Mouse (Mus musculus) cerebellum, postnatal 4 days (tissue): ENCODE results near the gene Cdh6.

ENCODE experiments used
- DNase-seq, 2 experiments: peaks; one replicate each; pipeline ENCODE4 v3.0.0; 2022; ENCODE audit warnings: low spot score in 2 of 2, mixed read lengths in 1 of 2

The Cdh6 gene

DNA sequence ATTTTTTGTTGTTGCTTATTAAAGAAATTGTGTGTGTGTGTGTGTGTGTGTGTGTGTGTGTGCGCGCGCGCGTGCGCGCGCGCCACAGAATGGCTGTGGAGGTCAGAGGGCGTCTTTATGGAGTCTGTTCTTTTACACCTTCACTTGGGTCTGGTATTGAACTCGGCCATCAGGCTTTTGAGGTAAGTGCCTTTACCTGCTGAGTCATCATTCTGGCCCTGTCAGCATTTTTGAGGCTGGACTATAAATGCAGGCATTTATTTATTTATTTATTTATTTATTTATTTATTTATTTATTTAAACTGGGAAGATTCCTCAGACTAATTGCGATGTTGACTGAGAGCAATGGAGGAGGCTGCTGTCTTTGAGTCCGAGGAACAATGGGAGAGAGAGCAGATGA is 109.8 kb downstream of the Cdh6 start:
- DNase-seq: no peak

DNA sequence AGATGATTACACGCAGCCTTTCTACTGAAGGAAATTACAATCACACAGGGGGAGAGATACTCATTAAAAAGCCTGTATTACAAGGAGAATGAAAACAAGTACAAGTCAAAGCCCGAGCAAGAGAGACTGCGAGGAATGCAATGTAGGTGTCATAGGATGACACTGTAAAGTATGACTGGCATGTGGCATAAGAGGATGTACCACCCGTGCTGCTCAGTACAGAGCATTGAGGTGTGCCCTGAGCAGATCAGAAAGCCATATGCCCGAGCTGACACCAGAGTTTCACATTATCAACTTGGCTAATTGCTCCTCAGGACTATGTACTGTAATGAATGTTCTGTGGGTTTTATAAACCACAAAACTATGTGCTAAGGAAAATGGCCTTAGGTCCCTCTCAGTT is 115.7 kb downstream of the Cdh6 start:
- DNase-seq: no peak

DNA sequence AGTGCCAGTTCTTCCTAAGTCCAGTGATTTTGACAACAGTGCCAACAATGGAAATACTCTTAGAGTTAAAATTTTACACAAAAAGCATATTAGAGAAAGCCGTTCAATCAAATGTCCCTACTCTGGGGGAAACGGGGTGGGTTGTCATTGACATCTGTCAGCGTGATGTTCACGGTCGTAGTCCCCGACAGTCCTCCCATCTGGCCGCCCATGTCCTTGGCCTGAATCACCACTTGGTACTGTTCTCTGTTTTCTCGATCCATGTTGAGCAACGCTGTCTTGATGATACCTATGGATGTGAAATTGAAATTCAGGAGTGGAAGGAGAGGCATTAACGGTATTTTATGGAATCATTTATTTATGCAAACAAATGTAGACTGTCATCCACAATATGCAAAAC is 116.2 kb downstream of the Cdh6 start:
- no peak for DNase-seq

DNA sequence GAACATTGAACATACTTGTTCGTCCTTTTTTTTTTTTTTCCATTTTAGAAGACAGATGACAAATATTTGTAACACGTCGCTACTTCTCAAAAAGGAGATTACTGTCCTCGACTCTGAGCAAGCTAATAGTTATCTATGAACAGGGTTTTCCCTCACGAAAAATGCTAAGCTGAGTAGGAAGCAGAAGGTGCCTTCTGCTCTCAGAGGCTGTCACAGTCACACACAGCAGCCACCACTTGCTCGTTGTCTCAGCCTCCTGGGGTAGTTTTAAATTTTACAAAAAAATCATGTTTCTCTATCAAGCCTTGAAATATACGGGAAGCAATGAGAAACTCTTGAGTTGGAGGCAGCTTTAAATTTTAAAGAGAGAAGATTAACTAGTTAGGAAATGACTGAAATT is 125.6 kb downstream of the Cdh6 start:
- no peak for DNase-seq

DNA sequence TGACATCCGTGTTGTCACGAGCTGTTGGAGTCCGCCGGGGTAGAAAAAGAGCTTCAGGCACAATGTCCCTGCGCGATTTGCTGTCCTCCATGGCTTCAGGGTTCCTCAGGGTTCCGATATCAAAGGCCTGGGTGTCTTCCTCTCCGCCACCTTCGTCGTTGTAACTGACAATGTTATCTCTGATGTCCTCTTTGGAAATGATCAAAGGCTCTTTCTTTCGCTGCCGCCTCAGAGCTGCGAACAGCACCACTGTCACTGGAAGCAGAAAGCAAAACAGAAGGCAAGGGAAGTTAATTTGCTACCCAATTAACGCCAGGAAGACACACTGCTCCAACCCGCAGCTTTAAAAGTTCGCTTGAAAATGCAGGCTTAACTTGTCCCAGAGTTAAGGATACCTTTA is 139.0 kb downstream of the Cdh6 start:
- no peak for DNase-seq

DNA sequence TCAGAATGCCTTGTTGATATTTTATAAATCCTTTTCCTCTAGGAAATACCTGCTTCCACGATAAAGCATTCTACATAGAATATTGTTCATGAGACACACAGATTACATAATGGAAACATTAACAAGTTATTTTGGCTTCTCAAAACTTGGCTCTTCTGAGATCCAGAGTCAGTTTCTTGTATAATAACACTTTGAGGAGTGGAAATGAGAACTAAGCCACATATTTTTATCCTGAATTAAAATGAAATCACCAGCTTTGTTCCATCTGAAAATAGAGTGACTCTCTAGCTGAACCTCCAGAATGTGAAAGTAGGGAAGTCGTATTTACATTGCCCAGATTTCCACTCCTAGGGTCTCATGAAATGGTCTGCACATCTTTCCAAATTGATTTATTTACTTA is 142.8 kb downstream of the Cdh6 start:
- DNase-seq: no peak

DNA sequence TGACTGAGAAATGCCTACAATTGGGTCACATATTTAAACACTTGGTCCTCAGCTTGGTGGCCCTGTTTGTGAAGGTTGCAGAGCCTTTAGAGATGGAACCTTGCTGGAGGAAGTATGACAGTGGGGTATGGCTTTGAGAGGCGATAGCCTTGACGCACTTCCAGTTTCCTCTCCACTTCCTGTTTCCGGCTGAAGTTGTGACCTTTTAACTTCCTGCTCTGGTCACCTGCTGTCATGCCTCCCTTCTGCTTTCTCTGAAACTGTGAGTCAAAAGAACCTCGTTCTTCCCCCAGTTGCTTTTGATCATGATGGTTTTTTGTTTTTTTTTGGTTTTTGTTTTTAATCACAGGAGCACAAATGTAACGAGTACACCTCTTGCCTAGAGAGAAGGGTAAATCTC is 146.0 kb downstream of the Cdh6 start:
- DNase-seq: no peak

DNA sequence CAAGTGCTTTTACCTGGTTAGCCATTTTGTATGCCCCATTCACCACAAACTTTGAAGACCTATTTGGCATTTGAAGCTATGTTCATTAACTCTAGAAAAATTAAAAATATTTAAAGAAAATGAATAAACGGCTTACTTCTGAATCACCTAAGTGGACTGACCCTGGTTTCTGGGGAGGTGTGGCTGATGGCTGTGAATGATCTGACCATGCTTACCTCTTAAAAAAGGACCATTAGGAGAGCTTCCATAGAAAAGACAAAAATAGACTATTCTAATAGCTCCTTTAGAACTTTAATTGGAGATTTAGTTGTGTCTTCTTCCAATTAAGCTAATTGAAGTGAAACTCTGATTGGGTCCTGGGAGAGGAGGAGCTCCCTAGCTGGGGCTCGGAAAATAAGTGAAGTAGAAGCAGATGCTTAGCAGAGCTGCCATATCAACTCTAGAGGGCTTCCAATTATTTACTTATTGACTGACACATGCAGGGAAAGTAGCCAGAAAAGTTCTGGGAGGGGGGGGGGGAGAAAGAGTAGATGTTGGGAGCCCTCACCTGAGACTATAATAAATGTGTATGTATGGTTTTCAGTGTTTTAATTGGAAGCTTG is 156.6 kb downstream of the Cdh6 start:
- DNase-seq: no peak

DNA sequence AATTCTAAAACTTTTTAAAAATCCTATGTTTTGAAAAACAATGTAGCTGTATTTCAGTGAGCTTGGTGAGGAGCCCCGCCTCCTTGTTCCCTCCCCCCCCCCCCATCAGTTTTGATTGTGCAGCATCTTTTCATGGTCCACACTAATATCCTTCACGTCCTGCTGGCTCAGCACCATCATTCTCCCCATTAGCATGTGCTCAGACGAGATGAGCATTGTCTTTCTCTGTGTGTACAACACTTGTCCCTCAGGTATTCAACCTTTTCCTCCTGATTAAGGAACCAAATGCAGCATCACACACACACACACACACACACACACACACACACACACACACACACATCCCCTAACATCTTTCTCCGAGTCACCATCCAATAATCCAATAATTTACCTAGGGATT is 164.7 kb downstream of the Cdh6 start:
- DNase-seq: no peak

DNA sequence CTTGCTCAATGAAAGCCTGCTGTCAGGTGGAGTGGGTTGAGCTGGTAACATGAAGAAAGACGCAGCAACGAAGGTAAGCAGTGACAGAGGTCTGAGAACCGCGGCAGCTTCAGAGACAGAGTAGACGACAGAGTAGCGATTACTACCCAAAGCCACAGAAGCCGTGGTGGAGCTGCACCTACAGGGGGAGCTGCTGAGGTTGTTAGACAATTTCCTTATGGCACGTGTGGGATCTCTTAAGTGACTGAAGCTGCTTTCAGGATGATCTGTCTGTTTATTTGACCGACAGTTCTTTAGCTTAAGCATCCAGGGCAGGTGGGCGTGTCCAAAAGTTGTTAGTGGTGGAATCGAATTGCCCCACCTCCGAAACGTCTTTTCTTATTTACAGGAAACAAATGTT is 167.5 kb downstream of the Cdh6 start:
- DNase-seq: no peak

DNA sequence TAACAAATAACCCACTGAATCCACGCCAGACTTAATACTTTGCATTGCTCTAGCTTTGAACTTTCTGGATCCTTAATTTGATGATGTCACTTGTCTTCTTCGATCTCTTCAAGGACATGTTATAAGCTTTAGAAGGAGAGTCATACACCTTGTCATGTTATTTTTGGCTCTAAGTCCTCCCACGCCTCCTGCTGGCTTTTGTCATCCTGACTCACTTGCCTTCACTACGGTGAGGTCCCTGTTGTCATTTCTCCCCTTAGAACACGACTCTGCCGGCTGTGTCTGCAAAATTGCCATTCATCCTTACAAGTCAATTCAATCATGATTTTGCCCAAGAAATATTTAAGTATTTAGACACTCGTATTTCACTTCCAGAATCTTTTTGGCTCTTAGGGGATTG is 171.9 kb downstream of the Cdh6 start:
- DNase-seq: no peak

DNA sequence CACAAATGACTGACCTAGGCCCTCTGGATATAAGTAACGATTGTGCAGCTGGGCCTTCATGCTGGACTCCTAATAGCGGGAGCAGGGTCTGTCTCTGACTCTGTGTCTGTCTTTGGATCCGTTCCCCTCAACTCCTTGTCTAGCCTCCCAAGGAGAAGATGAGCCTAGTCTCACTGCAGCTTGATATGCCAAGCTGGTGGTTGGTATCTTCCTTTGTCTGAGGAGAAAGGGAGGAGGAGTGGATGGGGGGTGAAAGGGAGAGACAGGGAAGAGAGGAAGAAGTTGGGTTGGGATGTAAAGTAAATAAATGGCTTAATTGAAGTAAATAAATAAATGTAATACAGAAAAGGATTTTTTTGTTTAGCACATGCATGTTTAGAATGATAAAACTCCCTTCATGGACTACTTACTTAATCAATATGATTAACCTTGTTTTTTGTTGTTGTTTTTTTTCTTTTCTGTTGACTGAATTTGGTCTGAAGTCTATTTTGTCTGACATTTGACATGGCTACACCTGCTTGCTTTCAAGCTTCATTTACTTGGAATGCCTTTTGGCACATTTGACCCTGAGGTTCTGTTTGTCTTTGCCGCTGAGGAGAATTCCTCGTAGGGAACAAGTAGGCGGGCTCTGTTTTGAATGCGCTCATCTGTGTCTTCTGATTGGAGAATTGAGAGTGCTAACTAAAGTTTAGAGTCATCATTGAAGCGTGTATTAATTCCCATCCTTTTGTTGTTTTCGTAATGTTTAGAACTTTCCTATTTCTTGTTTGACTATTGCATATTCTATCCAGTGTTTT is 178.7 kb downstream of the Cdh6 start:
- no peak for DNase-seq
